Mouse (Mus musculus) neural tube, embryonic 10.5 days (tissue): Measurements from ENCODE around the gene Abca1.

Experiments
- DNase-seq: peaks from one replicate; pipeline ENCODE4 v3.0.0-alpha.2; 2017; ENCODE audit warnings: low spot score; ENCODE audit errors: extremely low spot score

The Abca1 gene

DNA sequence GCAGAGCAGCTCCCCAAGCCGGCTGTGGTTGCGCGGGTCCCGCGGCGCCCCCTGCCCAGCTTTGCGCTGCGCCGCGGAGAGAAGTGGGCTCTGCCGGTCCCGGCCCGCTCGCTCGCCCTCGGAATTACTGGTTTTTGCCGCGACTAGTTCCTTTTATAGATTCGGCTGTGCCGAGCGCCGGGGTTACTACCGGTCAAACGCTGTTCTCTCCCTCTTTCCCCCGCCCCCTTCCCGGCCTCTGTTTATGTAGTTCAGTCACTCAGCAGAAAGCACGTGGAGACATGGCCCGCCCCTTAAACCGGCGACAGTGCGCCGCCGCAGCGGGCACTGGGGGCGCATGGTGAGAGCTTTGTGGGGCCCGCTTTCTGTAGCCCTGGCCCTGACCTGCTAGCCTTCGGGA lies at the start of gene Abca1:
Abca1 (minus strand) TSS at position 129 of the 400 bp plus-strand sequence.
- peak; percentile 93 for DNase-seq

DNA sequence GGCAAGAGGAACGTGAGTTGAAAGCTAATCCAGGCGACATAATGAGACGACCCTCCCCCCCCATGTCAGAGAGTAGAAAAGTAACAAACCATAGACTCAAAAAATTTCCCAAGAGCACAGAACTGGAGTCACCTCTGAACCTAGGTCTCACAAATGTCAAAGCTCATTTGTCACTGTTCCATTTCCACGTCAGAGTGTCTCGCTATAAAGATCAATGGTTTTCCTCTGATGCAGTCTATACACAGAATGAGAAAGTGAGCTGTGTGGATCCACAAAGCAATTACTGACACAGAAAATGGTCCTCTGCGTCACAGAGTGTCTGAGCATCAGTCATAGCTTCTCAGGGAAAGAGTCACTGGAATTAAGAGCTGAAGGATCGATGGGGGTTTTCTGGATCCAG lies 44.8 kb upstream of the Abca1 start:
- no peak for DNase-seq

DNA sequence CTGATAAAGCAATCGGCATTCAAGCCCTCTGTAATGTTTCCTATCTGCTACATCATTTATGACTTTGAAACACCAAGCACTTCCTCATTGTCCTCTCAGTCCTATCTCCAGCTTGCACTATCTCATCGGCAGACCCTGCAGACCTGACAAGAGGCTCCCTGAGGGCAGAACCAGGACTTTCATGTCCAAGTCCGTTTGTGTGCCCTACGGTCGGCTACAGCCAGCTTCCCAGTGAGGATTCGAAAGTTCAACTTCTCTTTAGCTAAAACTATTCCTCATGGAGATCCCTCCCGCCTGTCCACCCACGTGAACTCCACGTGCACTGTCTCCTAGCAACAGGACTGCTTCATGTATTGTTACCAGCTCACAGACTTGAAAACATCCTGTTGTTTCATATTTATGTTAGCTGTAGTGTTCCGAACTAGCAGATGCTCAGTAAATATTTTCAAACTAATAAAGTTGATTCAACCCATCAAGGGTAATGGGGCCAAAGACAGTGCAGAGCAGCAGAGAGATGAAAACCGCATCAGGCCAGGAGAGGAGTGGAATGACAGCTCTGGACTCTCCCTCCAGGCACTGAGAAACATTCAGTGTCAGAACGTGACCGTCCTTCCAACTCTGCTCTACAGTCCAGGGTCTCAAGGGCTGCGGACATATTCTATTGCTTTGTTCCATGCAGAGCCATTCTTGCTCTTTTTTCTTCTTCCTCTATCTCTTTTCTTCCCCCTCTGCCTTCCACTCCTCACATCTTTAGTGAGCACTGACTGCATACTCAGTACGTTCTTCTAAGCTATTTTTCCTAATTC lies 44.1 kb upstream of the Abca1 start:
- no peak for DNase-seq

DNA sequence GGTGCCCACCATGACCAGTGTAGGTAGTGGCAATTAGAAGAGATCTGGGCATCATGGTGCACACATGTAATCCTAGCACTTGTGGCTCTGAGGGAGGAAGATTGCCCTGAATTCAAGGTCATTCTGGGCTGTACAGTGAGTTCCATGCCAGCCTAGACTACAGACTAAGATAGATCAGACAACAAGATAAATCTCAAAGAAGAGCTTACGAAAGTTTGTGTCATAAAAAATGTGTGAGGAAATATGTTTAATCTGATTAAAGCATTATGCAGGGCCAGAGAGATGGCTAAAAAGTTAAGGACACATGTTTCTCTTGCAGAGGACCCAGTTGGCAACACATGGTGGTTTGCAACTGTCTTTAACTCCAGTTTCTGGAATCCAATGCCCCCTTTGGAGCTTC lies 40.6 kb upstream of the Abca1 start:
- no peak for DNase-seq

DNA sequence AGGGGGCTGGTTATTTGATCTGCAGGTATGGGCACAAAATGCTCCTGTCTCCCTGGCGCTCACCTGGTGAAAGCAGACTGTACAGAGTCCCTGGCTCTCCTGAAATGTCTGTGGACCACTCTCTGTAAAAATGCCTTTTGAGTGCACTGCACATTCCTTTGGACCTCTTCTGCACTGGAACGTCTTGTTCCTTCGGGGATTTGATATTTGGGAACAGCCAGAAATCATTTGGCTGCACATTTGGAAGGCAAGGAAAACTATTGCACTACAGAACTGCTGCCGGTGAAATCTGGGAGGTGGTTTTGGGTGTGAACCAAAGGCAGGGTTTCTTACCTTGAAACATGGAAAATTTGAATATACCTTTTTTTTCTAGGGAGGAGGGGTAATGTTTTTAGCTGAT lies 38.1 kb upstream of the Abca1 start:
- no peak for DNase-seq

DNA sequence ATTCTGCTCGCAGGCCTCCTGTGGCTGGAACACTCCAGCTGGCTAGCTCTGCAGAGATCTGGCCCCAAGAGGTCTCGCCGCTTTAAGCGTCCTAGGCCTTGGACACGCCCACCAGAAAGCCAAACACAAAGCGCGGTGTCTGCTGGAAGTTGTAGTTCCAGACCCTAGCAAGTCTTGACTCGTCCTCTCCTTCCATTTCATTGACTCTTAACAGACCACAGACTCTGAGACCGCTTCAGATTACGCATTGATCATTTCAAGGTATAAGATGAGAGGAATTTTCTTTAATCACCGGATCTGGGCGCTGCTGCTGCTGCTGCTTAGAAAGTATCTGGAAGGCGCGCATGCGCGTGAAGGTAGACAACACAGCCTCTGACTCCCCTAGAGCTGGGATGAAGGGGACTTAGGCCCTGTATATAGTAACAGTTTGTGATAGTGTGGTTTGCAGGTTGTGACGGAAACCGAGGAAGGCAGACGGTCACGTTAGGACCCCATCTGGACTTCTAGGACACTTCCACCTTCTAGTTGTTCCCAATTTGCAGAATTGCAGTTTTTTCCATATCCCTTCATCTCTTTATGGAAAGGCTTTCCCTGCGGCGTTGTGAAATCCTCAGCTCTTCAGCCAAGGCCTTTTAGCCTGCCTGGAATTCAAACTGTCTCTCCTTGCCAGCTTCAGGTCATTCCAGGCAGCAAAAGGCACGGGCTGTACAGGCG lies 36.5 kb upstream of the Abca1 start:
- peak; percentile 85 for DNase-seq

DNA sequence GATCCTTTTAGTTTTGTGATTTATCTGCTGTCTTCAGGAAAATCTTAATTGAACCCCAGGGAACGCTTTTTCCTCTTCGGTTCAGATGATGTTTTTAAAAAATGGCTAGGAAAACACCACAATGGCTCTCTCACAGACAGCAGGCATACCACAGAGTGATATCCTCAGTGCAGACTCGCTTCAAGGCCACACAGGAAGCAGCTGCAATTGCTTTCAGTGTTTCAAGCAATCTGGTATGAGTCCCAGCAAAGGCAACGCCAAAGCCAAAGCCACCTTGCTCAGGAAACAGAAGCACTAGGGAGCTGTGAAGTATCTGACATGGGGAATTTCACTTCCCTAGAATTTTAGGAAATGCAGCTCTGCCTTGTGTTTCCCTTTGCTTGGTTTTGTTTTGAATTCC lies 27.4 kb upstream of the Abca1 start:
- DNase-seq, result peak; percentile 48

DNA sequence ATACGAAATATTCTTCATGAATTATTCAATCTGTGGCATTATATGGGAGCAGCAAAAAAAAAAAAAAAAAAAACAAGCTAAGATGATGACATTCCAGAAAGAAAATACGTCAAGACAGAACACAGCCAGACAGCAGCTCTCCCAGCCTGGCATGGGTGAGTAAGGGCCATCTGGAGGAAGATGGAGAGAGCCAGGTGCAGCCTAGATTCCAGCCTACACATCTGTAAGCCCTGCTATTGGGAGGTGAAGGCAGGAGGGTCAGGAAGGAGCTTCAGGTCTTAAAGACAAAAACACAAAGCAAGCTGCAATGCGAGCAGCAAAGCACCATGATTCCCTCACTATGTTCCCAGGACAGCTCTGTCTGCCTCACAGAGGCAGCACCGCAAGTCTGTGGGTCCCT lies 26.9 kb upstream of the Abca1 start:
- peak; percentile 37 for DNase-seq

DNA sequence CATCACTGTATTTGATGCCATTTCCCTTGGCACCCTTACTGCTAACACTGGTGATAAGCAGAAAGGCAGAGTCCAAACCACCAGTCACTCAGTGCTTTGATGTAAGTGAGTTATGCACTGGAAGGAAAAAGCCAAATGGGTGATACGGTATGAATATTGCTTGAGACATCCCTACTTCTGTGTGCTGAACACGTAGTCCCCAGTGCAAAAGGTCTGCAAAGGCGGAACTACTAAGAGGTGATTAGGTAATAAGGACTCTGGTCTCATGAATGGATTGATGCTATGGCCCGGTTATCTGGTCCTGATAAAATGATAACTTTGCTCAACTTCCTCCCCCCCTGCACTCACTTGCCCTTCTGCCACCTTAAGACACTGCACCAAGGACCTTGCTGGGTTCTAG lies 26.4 kb upstream of the Abca1 start:
- DNase-seq, result no peak

DNA sequence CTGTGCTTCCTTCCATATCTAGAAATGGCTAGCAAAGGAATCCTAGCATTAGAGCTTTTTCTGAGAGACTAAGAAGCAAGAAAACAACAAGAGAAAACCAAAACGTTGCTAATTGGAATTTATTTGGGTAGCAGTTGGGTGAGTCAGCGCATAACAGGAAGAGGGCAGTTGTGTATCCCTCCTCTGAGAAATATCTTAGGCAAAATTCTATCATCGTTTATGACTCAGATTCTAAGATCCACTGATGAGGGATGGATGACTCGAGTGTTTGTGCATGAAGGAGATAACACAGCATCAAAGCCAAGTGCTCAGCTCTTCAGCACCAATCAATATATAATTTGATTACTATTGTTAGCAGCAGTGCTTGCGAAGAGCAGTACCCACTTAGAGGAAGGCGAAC lies 21.8 kb upstream of the Abca1 start:
- no peak for DNase-seq

DNA sequence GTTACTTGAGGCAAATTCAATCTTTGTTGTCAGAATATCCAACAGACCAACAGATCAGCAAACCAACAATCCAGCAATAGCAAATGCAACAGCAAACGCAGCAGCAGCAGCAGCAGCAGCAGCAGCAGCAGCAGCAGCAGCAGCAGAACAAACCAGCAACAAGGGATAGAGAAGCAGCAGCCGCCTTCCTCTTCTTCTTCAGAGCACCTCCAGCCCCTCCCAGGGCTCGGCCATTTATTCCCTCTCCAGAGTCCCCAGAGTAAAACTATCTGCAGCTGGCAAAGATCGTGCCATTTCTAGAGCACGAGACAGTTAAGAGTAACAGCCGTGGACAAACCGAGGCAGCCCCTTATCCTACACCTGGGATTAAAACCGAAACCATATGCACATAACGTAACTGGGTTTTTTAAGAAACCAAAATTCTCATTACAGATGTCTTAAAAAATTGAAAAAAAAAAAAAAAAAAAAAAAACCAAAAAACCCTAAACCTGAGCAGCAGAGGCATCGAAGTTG lies 19.7 kb upstream of the Abca1 start:
- no peak for DNase-seq

DNA sequence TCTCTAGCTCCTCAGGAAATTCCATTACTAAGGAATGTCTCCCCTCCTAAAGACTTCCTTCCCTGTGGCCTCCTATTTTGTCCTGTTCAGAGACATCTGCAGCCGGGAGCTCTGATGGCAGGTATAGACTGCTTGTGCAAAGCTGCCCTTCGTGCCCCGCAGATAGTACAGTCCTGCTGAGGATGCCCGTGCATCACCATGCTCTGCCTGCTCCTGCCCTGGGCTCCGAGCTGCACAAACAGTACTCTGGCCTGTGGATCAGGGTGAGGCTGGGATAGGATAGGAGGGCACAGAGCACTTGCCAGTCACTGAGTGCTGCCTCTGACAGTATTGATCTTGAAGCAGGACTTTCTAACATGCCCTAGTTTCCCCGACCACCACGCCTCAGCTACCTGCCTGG lies 18.8 kb upstream of the Abca1 start:
- no peak for DNase-seq

DNA sequence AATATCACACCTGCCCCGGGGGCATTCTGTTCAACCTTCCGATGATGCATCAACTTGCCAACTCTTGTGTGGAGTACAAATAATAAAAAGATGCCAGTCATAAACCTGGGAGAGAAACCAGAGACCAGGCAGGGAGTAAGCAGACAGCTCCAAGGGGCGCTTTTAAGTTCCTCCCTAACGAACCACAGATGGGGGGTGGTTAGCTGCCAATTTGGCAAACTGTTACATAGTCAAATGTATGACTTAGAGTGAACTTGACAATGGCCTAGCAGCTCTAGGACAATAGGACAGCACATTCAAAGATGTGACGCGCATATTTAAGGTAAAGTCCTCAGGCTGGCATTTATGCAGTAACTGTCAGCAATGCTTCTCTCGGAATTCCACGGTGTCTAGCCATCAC lies 18.0 kb upstream of the Abca1 start:
- DNase-seq, result no peak

DNA sequence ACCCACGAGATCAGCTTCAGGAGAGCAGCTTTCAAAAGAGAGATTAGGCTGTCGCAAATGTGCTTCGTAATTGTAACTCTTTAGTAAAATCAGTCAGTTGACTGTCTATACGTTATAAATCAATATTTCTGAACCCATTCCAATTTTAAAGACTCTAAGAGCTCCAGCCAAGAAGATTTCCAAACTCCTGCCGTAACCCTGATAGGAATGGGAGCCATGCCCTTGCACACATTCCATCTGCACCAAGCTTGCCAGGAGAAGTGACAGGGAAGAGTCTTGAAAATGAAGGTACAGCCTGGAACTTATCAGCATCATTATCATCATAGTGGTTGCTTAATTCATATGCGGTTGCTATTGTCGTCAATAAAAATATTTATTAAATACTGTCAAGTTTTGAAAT lies 15.2 kb upstream of the Abca1 start:
- no peak for DNase-seq

DNA sequence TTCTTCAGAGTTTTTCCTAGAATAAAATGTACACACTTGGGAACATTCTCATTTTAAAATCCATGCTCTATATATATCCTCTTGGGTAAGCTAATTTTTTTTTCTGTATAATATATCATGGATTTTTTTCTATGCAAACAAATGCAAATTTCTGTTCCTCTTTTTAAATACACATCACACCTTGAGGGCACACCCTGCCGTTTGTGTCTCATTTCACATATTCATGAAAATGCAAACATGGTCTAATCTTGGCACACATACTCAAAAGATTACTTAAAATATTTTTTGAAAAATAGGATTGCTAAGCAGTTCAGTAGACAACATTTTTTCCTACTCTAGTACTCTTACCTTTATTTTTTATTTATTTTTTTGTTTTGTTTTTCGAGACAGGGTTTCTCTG lies 10.7 kb upstream of the Abca1 start:
- DNase-seq, result no peak

DNA sequence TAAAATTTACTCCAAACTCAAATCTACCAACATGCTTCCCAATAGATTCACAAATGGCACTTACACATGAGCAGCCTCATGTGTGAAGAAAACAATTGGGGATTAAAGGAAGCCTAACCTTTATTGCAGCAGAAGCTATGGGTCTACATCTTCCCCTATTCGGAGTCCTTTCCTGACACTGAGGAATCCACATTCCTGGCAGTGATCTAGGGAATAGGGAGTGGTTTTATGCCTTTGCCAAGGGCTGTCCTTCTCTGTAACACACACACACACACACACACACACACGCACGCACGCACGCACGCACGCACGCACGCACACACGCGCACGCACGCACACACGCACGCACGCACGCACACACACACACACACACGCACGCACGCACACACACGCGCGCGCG lies 5.5 kb upstream of the Abca1 start:
- no peak for DNase-seq

DNA sequence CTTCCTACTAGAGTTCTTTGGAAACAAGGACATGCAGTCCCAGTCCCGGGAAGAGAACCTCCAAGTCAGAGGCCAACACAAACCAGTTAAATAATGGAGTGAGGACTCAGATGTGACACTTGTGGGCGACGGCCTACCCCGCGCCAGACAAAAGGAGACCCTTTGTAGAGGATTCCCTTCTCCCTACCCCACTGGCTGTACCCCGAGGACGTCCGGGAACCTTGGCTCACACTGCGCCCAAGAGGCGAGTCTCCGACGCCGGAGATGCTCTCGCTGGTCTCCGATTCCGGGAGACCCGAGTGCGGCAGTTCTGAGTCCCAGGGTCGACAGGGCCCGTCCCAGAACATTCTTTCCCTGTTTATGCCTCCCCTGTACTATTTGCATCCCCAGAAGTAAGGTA lies 519 bp downstream of the Abca1 start:
- DNase-seq, result peak; percentile 62

DNA sequence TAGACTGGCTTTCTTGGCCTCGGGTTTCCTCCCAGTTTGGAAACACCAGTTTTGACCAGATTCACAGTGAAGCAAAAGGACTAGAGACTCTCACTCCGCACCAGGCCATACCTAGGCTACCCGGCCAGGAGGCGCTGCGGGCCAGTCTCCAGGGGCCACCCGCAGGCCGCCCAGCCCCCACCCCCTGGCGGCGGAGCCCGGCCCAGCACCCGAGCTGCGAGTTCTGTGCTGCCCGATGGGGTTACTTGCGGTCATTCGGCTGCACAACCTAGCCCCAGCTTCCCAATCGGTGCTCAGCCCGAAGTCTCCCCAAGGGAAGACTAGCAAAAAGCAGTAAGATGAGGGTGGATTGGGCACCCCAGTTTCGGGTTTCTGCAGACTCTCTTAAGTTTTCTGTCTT lies 1.1 kb downstream of the Abca1 start:
- DNase-seq, result peak; percentile 76

DNA sequence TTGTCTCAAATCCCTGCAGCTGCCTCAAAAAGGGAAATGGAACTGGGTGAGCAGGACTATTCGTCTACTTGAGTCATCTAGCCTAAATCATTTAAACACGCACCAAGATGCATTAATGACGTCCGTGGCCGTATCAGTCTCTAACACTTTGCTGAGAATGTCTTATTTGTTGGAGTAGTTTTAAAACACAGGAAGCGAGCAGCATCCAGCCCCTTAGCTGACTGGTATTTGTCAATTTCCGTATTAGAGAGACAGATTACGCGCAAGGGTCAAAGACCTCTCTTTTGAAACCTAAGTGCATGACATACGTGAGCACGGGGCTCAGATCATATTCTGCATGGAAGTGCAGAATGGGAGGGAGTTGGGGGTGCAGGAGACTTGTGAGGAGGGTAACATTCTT lies 4.2 kb downstream of the Abca1 start:
- no peak for DNase-seq

DNA sequence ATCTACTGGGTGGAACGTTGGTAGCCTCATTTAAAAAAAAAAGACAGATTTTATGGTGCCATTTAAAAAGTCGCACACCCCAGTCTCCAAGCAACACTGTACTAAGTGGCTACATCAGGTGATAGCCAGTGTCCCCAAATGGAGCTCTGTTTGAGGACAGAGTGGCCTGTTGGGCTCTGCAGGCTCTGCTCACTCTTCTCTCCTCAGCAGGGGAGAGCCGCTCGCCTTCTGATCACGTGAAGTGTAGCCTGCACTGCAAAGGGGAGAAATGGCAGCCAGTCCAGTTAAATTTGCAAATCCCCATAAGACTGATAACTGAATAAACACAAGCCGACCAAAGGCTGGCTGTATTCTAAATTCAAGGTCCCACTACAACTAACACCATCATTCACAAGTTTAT lies 6.0 kb downstream of the Abca1 start:
- no peak for DNase-seq

DNA sequence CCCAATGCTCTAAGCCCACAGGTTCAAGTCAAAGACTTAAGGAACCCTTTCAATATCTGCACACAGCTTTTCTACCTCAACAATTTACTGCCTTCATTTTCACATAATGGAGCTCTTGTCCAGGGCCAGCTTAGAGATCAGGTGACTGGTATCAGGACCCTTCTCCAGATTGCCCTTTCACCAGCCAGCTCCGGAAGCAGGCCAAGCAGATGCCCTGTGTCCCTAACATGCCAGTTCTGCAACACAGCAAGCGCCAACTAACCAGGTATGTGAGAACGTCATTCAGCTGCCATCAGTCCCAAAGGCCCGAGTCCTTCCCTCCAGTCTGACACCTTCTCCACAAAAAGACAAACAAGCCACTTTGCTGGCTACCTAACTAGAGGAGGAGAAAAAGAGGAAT lies 6.6 kb downstream of the Abca1 start:
- no peak for DNase-seq

DNA sequence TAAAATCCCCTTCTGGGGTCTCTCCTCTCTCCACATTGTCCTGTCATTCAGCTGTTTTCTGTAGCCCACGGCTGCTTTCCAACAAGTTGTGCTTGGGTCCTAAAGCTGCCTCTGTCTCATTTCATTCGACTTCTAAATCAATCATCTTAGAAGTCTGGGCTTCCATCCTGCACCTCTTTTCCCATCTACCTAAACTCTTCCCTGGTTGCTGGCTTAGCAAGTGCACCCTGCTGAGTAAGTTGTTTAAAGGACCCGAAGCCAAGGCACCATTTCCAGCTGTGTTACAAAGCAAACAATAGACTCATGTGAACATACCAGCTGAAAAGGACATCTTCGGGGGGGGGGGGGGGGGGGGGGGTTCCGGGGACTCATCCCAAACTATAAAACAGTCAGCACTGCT lies 7.0 kb downstream of the Abca1 start:
- no peak for DNase-seq

DNA sequence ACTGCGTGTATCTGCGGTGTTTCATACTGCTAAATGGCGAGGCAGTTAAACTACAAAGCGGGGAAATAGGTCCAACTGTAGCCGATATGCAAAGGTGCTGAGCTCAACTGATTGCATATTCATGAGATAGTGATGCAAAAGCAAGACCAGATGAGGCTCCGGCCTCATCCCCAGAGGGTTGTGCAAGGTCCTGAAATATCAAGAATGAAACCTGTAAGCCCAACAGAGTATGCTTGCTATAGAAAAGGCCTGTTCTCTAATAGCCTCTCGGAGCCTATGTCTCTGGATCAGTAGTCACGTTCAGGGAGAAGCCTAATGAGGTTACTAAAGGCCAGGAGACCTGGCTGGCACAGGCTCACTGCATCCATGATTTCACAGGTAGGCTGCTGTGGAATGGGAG lies 9.2 kb downstream of the Abca1 start:
- no peak for DNase-seq
